Mouse (Mus musculus) embryo, embryonic 10.5 days (tissue): ENCODE data around the gene Fkbp11.

ENCODE experiments used
- DNase-seq: peaks from one replicate; pipeline ENCODE4 v3.0.0-alpha.2; 2015; ENCODE audit warnings: low spot score

The Fkbp11 gene

DNA sequence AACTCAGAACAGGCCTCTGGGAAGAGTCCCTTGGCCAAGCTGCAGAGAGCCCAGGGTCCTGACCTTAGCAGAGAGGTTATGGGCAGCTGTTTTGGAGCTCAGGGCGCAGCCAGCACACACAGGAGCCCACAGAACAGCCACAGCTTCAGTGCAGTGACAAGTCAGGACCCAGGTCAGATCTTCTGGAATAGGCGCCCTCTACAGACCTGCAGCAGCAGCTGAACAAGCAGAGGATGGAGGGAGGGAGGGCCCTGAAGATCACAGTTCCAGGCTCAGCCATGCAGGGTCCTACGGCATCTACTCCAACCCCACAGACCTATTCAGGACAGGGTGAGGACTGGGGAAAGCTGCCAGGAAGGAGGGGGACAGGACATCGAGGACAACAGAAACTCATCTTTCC, 10.8 kb upstream of the Fkbp11 start:
- no peak for DNase-seq

DNA sequence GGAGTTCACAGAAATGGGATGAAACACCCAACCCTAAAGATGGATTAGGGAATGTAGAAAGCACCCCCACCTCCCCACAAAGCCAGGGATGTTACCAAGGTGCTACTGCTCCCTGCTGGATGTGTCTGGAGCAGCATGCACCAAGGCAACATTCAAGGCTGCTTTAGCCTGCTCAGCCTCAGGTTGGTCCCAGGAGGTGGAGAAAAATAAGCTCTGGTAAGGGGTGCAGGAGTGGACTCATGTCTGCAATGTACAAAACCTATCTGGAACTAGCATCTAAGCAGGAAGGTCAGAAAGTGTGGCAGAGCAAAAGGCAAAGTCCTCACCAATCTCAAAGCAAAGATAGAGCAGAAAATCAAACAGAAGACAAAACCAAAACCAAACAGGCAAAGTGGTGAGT, 9.9 kb upstream of the Fkbp11 start:
- DNase-seq, result peak; percentile 30

DNA sequence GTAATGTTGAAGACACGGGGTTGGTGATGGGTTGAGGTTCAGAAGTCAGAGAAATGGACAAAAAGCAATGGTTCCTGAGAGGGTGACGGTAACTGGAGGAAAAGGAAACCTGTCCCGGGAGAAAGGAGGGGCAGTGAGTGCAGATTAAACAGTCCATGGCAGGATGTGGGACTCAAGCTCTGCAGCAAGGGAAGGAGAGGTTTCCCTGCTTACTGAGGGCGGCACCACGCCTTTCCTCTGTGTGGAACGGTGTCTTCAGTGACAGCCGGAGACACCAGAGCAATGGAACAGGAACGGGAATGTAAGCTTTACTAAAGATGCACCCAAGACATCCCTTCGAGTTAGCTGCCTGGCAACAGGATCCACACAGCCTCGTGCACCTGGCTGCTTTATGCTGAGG, 8.5 kb upstream of the Fkbp11 start:
- DNase-seq, result no peak

- DNase-seq, result no peak
Measured at GRCm38 (mm10) chr15:98733976-98734566, 6.1 kb upstream of the Fkbp11 start.

DNA sequence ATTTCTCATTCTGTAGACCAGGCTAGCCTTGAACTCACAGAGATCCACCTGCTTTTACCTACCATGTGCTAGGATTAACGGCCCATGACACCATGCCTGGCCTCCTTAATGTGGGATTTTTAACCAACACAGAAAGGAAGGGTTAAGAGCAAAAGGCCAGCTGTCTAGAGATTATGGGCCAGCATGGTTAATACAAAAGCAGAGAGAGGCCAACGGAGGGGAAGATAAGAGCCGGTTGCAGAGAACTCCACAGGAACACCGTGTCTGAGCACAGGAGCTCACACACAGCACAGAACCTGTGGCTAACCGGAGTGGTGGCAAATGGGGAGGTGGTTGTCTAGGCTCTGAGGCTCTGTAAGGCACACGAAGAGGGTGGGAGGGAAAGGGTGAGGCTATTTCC, 5.4 kb upstream of the Fkbp11 start:
- DNase-seq, result no peak

- DNase-seq, result no peak
Measured at GRCm38 (mm10) chr15:98732006-98732531, 4.1 kb upstream of the Fkbp11 start.

GRCm38 (mm10) chr15:98730790-98731189, 2.8 kb upstream of the Fkbp11 start:
- DNase-seq, result no peak

GRCm38 (mm10) chr15:98729791-98730545, 2.0 kb upstream of the Fkbp11 start:
- DNase-seq, result no peak

DNA sequence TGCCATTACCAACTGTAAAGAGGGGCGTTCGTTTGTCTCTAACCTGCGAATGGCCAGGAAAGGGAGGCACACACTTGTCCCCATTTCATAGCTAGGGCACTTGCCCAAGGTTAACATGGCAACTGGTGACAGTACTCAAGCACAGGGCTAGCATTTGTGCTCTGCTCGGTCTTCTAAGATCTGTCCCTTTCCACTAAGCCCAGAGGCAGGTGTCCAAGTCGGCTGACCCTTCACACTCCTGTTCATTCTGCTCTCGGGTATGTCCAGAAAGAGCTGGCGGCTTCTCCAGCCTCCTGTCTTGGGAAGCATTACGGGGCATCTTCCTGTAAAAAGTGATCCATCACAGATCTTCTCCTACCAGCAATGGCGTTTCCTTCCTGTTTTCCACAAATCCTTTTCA, 368 bp upstream of the Fkbp11 start:
- no peak for DNase-seq

GRCm38 (mm10) chr15:98726746-98727145, 1.3 kb downstream of the Fkbp11 start:
- no peak for DNase-seq

DNA sequence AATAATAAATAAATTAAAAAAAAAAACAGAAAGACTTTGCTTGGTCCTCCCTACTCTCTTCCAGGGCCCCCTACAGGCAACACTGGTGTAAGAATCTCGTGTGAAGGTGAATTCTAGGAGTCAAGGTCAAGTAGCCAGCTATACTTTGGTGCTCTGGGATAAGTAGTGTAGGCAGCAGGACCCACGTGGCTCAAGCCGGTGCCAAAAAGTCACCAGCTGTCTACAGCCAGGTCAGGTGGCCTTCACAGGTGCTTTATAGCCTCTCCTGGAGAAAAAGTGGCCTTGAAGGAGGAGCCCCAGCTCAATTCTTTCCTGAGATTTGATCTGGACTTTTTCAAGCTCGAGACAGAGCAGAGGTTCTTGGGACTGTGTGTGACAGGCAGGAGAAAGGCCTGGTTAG, 1.9 kb downstream of the Fkbp11 start:
- no peak for DNase-seq

- no peak for DNase-seq
Measured at GRCm38 (mm10) chr15:98724441-98724840, 3.6 kb downstream of the Fkbp11 start.

DNA sequence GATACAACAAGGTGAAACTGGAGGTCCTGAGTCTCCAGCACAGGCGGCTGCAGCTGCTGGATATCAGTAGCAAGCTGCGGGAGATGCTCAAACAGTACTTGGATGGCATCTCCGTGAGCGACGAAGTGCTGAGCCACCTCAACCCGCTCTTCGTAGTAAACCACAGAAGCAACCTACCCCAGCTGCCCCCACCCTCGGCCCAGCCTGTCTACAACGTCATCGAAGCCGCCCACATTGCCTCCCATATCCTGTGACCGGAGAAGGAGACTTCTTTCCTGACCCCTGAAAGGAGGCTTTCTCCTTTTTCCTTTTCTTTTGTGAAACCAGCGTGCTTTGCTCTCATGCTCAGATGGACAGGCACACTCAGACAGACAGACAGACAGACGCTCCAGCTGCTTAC, 5.1 kb downstream of the Fkbp11 start:
- no peak for DNase-seq

DNA sequence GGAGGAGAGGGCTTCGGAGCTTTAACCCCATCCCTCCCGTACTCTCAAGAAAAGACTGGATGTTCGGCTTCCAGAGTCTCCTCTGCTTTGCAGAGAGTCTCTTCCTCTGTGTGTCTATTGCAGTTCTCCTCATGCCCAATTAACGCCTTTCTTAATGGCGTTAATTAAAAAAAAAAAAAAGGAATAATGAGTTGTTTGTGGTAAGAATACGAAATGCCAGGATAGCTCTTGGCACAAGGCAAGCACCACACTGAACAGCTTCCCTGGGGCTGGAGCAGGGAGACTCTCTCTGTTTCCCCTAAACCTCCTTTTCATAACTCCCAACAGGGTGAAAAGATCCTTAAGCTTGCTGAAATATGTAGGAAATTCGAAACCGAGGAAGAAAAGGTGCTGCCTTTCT, 5.8 kb downstream of the Fkbp11 start:
- DNase-seq, result no peak

DNA sequence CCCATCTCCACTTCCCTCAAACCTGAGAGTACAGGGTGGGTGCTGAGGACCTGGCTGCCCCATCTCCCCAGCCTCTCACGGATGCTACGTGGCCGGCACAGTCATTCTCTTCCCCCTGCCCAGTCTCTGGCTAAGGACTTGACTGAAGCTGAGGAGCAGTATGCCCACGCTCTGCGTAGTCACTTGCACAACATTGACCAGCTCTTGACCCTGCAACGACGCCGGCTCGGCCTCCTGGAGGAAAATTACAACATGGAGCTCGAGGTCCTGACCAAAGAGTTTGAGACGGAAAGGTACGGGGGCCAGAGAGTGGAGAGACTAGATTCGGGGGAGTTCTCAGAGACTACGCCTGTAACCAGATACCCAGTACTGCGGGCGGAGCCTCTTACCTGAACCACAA, 10.7 kb downstream of the Fkbp11 start:
- DNase-seq, result no peak

GRCm38 (mm10) chr15:98714230-98714652, 13.8 kb downstream of the Fkbp11 start:
- no peak for DNase-seq

DNA sequence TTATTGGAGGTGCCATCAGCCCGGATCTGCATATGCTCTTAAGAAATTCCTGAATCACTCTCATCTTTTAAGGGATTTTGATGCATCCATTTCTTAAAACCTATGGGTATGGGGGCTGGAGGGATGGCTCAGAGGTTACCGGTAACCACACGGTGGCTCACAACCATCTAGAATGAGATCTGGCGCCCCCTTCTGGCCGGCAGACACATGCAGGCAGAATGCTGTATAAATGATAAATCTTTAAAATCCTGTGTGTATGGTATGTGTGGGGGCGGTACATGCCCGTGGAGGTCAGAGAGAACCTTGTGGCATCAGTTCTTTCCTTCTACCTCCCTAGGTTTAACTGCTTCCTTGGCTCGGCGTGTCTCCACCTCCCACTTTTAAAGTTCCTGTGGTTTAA, 17.6 kb downstream of the Fkbp11 start:
- peak; percentile 80 for DNase-seq

DNA sequence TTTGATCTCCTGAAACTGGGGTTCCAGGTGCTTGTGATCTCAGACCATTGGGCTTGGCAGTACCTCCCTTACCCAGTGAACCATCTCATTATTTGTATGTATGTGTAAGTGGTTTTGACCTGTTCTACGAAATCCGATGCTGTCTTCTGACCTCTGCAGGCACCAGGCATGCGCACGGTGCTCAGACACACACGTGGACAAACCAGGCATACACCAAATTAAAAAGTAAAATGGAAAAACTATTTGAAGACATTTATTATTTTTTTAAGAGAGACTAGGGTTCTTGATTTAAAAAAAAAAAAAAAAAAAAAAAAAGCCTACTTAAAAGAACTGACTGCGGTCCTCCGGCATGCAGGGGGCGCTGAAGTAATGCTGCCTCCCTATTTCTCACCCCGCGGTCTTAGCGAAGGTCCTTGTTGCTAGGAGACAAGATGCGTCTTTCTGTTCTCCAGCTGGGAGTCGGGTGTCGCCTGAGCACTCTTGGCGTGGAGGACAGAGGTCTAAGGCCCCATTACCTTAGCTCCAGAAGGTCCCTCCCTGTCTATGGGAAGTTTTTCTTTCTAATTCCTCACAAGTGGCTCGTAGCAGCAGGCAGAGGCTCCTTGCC, 20.1 kb downstream of the Fkbp11 start, which contains the start of gene Ccdc65:
Gene Ccdc65 (plus strand): TSS at position 442 of the 607 bp plus-strand sequence.
- DNase-seq, result peak; percentile 90

- no peak for DNase-seq
Measured at GRCm38 (mm10) chr15:98704312-98704711, 23.7 kb downstream of the Fkbp11 start.

DNA sequence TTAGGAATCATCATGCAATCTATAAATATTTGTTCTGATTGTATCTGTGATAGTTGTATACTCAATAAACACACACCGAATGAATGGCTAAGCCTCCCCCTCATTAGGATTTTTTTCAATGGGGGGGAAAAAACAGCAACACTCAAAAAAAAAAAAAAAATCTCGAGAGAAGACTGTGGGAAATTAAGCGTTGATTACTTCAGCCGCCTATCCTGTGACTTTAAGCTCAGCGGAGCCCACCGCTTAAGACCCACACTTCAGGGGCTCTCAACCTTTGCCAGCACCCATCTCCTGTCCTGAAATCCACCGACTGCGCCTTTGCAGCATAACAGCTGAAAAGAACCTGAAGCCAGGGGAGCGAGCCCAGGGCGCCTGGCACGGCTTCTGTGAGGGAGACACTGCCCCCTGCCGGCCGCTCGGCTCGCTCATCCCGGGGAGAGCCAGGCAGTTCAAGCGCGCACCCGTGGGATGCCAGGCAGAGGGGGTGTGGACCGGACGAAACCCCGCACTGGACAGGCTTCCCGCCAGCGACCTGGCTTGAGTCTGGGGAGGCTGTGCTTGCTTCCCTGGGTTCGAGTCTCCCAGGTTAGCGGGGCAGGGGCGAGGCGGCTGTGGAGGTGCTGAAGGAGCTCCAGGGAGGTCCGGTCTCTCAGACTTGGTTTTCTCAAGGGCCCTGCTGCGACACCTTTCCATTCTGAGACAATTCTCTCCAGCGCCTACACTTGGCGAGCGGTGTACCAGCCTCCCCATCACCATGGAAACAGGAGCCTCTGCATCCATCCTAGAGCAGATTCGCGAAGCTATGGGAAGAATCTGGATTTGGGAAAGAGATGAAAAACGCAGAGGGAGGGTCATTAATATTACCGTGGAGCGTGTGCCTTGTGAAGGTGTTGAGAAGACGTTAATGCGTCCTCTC, 28.6 kb downstream of the Fkbp11 start:
- DNase-seq, result peak; percentile 91

DNA sequence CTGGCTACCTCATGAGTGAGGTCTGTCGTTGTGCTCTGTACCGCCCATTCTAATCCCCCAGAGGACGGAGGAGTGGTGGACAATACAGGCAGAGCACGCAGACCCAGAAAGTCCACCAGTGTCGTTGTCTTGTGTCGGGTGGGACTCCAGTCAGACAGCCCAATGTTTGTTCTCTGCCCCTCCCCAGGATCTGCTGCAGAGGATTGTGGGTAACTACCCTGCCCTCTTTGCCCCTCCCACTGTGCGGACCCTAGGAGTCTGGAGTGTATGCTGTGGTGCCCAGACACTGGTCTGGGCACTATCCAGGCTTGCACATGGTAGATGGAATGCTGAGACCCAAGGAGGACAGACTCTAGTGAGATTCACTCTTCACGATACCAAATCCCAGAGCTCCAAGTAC, 31.8 kb downstream of the Fkbp11 start:
- no peak for DNase-seq

DNA sequence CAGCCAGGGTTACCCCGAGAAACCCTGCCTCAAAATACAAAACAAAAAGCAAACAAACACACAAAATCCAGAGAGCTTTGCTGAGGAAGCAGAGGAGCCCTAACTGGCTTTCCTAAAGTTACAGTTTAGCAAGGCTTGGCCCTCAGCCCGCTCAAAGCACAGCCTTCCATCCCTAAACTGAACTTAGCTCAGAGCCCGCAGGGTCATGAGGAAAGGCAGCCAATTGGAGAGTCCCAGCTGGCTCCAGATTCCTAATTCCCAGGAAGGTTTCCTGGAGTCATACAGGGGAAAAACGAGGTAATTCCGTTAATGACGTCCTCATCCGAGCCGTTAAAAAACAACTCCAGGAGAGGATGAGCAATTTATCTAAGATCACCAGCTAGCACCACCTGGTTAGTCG, 32.3 kb downstream of the Fkbp11 start:
- DNase-seq, result no peak
